Mouse (Mus musculus) left cerebral cortex, postnatal 14 days (tissue): ENCODE measurements around the gene Marc2. TPM values are rescaled to one million over a fixed set of nuclear protein-coding genes. Genes with fewer than 3 reads are reported as not detected.

Experiments
- DNase-seq, 2 experiments: peaks; one replicate each; pipeline ENCODE4 v3.0.0; 2021 to 2022; ENCODE audit warnings: low spot score in 2 of 2, mixed read lengths in 1 of 2
- intact Hi-C: fragments of 180-260 bp; cut with DNase I; formaldehyde crosslinking; loops from one replicate; pipeline ENCODE4 v1.15.1; 2025
- microRNA-seq, 2 experiments: library from miRNA; unstranded; fragments of <30 nt; microRNA quantifications; one replicate each; pipeline ENCODE4 v1.2.0; 2022
- total RNA-seq, 2 experiments: library from RNA; stranded (reverse); gene quantifications; 2 replicates each; pipeline ENCODE4 v1.2.3; 2021

Marc2 gene
- total RNA-seq, 2 experiments from 2014 or later: 100.0 to 122 TPM

DNA sequence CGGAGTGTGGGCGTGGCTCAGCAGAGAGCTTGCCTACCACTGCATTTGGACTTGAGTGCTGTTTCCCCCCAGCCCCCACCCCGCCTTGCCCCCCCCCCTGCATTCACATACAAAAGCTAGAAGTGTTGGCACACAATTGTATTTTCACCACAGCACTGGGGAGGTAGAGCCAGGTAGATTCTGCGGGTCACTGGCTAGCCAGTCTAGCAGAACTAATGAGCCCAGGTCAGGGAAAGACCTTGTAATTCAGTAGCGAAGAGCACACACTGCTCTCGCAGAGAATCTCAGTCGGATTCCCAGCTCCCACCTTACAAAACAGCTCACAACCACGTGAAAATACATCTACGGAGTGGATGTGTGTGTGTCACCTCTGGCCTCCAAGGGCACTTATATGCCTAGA, 71.0 kb downstream of the Marc2 start:
- DNase-seq: no peak
- intact Hi-C loops: no loop called here

DNA sequence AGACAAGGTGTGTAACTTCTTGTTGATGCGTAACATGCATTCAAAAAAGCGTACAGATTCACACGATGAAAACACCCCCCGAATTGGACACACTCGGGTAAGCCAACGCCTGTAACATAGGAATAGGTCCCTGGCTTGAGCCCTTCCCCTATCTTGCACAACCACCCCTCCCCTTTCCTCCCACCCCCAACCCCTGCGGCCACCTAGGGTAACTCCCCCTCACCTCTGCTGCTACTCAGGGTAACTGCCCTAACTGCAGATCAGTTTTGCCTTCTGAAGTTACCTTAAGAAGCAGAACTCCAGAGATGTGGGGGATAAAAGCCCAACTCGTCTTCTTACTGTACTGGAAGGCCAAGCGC, 74.4 kb downstream of the Marc2 start:
- intact Hi-C loops: no loop called here
- DNase-seq: no peak

DNA sequence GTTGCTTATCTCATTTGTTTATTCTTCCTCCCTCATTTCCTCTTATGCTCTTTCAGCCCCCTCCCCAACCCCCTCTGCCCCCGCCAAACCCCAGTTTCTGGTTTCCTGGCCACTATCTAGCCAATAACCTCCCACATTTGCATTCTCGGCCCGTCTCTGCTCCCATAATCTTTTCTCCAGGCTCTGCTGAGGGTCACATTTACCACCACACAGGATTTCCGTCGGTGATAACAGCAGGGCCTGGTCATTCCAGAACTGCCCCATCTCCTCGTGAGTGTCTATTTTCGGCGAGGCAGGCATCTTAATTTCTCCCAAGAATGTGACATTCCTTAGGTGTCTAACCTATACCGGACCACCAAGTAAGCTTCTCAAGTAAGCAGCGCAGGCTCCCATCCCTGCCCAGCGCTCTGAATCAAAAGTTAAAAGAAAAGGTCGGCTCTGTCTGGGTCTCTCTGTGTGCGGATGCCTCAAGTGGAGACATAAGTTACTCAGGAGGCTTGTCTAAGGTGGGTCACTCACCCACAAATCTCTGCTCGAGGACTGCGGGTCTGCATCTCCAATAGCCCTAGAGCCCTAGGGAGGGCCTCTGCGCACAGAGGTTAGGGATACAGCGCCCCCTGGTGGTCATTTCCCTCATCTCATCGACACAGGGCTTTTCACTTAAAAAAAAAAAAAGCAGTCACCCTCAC, 74.9 kb downstream of the Marc2 start:
- DNase-seq: peak; percentile 53 to 73
- intact Hi-C loops: no loop called here

DNA sequence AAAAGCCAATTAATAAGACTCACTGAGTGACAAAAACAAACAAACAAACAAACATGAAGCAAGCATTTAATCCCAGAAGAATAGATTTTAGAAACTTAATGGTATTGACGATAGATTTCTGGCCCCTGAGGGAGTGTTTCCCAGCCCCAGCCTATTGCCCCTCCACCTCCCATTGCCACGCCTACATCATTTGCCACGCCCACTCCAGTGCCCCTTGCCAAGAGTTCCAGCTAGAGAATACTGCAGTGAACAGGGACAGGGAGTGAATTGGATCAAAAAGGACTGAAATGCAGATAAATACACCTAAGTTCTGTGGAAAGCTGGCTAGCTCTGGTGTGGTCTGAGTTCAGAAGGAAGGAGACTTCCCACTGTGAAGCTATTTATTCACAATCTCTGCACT, 82.4 kb downstream of the Marc2 start:
- DNase-seq: no peak
- intact Hi-C loops: no loop called here

Small RNA genes lying within 50 kb of the gene (microRNA-seq; reads per million reads assigned to microRNA genes)
- gene Mir1981: 602 to 752 reads per million in 2 experiments

Other genes starting within 250 kb of the Marc2 start
- 1 to 10 TPM in 1 of 2 experiments, under 1 TPM in 1; 0.64 to 1.4 TPM for gene Hlx, start 113.8 kb downstream of the Marc2 start, total RNA-seq
- gene Marc1, start 35.1 kb downstream of the Marc2 start, total RNA-seq: under 1 TPM in 1 of 2 experiments, not detected in 1; 0.36 TPM
- 10 to 100 TPM; 17.6 to 20.4 TPM for gene C130074G19Rik, start 36.8 kb upstream of the Marc2 start, total RNA-seq
- 100 to 1,000 TPM in 1 of 2 experiments, 10 to 100 TPM in 1; 94.4 to 104 TPM for gene Mark1, start 153.1 kb upstream of the Marc2 start, total RNA-seq